Mouse (Mus musculus) kidney, embryonic 16.5 days (tissue): ENCODE data around the gene Cavin1. TPM values are rescaled to one million over a fixed set of nuclear protein-coding genes. Genes with fewer than 3 reads are reported as not detected.

ENCODE experiments used
- ATAC-seq: fragments of 200-750 bp; cut with Nextera tagmentation; 2 replicates; pipeline ENCODE4 v1.8.0; 2017; ENCODE audit warnings: moderate TSS enrichment; ENCODE audit not compliant: low FRiP score, low TSS enrichment
- H3K27ac ChIP-seq: fragments of 300-500 bp; sonication (generic); 2 replicates; pipeline ENCODE4 v1.5.1; 2014; ENCODE audit warnings: low read length
- H3K27me3 ChIP-seq: fragments of 300-500 bp; sonication (generic); 2 replicates; pipeline ENCODE4 v1.6.1; 2014; ENCODE audit warnings: low read length, control low read depth, mixed read lengths; ENCODE audit not compliant: insufficient read depth
- H3K36me3 ChIP-seq: fragments of 300-500 bp; sonication (generic); 2 replicates; pipeline ENCODE4 v1.6.1; 2014; ENCODE audit warnings: low read length, control low read depth, mixed read lengths; ENCODE audit not compliant: insufficient read depth
- H3K4me1 ChIP-seq: fragments of 300-500 bp; sonication (generic); 2 replicates; pipeline ENCODE4 v1.6.1; 2014; ENCODE audit warnings: low read length, control low read depth, mixed read lengths; ENCODE audit not compliant: insufficient read depth
- H3K4me2 ChIP-seq: fragments of 300-500 bp; sonication (generic); replicated peaks from 2 replicates; pipeline ENCODE4 v1.6.1; 2014; ENCODE audit warnings: low read depth, low read length
- H3K4me3 ChIP-seq: fragments of 300-500 bp; sonication (generic); 2 replicates; pipeline ENCODE4 v1.5.1; 2014; ENCODE audit warnings: mild to moderate bottlenecking, low read length
- H3K9ac ChIP-seq: fragments of 300-500 bp; sonication (generic); replicated peaks from 2 replicates; pipeline ENCODE4 v1.6.1; 2014; ENCODE audit warnings: low read length
- H3K9me3 ChIP-seq: fragments of 300-500 bp; sonication (generic); 2 replicates; pipeline ENCODE4 v1.6.1; 2016; ENCODE audit warnings: low read length, control low read depth
- WGBS: fragments of 180-500 bp; shearing (Covaris S2); extraction: QIAGEN DNeasy Blood & Tissue Kit; methylation state at CpG from one replicate; pipeline ENCODE4 v1.1.7; 2014; 5-methylcytosine and 5-hydroxymethylcytosine counted together
- polyA plus RNA-seq: library from polyadenylated mRNA; unstranded; fragments of >200 nt; fragmentation: Nextera tagmentation; extraction: Ambion mirVana; gene quantifications from 2 replicates; pipeline ENCODE4 v1.2.1, GENCODE M21; 2015

Cavin1 gene
- polyA plus RNA-seq, 1 experiment from 2014 or later, result 161 TPM

DNA sequence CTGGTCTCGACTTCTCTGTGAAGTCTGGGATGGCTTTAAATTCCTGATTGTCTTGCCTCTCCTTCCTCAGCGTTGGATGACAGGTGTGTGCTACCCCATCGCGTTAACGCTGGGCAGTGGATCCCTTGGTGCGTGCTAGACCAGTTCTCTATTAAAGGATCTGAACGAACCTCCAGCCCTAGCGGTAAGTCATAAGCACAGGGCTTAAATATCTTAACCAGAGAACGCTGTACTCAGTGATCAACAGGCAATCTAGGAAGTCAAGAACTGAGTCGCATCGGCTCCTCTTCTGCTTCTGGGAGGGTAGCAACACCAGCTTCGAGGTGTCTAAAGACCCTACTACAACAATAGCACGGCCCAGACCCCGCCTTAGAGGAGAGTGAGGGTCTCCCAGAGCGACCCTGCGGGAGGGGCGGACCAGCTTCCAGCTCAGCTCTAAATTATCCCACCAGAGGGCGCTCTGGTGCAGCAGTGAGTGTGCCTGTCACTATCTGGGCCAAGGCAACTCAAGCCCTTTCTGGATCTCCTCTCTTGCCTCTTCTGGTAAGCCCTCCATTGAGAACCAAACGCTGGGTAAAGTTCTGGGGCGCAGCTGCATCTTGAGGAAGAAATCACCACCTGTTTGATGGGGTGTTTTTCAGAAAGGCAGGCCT is 12.6 kb upstream of the Cavin1 start:
- Histone ChIP-seq H3K4me2 (peak overlapping the region; percentile 52), H3K4me1 (peaks cover 9% of the 10 kb centered on the region; the same call in 1 of the 2 replicates), H3K9ac (peak overlapping the region; percentile 46), H3K4me3 (peak overlapping the region; percentile 33), H3K27ac (no peak overlapping the region), H3K9me3 (no peaks in the 10 kb centered on the region), H3K36me3 (no peaks in the 10 kb centered on the region), H3K27me3 (peaks cover 8% of the 10 kb centered on the region)
- WGBS, result 3% methylated on average over 20 of the region's 20 CpGs
- ATAC-seq, result peak; percentile 82

DNA sequence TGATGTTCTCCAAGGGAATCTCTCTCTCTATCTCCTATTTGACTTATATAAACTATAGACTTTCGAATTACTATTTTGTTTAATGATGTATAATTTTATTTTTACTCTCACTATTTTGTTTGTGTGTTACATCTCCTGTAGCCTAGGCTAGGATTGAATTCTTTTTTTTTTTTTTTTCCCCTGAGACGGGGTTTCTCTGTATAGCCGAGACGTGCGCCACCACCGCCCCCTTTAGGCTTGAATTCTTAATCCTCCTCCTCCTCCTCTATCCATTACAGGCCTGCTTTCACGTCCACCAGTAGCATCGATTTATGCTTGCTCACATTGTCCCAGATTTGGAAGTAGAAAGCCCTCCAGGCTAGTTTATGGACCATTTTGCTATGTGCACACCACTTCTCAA is 11.4 kb upstream of the Cavin1 start:
- Histone ChIP-seq H3K4me3 (no peak overlapping the region), H3K9ac (no peak overlapping the region), H3K36me3 (no peaks in the 10 kb centered on the region), H3K4me1 (peaks cover 9% of the 10 kb centered on the region; the same call in 1 of the 2 replicates), H3K27ac (no peak overlapping the region), H3K9me3 (no peaks in the 10 kb centered on the region), H3K4me2 (no peak overlapping the region), H3K27me3 (peaks cover 8% of the 10 kb centered on the region)
- ATAC-seq, result no peak
- WGBS, result 27% methylated on average over 8 of the region's 8 CpGs

DNA sequence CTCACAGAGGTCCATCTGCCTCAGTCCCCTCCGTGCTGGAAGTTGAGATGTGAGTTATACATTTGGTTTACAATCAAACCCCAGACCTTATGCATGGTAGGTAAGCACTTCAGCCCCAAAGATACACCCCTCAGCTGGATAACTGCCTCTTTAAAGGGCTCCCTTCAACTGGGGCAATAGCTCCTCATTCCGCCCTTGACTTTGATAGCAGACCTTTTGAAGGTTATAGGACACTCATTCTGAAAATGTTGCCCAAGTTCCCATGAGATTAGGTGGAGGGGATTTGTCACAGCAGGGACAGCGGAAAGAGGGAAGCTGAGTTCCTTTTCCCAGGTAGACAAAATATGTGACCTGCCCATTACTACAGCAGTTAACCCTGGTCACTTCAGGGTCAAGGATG is 10.5 kb upstream of the Cavin1 start:
- no peak for ATAC-seq
- H3K4me2 ChIP-seq, result no peak overlapping the region
- H3K36me3 ChIP-seq, result no peaks in the 10 kb centered on the region
- no peaks in the 10 kb centered on the region for H3K9me3 ChIP-seq
- H3K4me1 ChIP-seq, result peaks cover 9% of the 10 kb centered on the region; the same call in 1 of the 2 replicates
- no peak overlapping the region for H3K9ac ChIP-seq
- 73% methylated on average over 3 of the region's 3 CpGs for WGBS
- H3K4me3 ChIP-seq, result no peak overlapping the region
- H3K27me3 ChIP-seq, result peaks cover 8% of the 10 kb centered on the region
- no peak overlapping the region for H3K27ac ChIP-seq

DNA sequence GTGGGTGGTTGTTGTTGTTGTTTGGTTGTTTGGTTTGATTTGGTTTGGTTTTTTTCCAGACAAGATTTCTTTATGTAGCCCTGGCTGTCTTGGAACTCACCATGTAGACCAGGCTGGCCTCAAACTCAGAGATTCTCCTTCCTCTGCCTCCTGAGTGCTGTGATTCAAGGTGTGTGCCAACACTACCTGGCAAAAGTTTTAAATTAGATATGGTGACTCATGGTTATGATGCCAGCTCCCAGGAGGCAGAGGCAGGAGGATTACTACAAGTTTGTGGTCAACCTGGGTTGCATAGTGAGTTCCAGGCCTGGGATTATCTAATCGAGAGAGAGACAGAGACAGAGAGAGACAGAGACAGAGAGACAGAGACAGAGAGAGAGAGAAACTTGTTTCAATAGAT is 9.8 kb upstream of the Cavin1 start:
- 95% methylated on average over 1 of the region's 1 CpGs for WGBS
- Histone ChIP-seq H3K9ac (no peak overlapping the region), H3K4me2 (no peak overlapping the region), H3K4me1 (peaks cover 9% of the 10 kb centered on the region; the same call in 1 of the 2 replicates), H3K9me3 (no peaks in the 10 kb centered on the region), H3K4me3 (no peak overlapping the region), H3K27me3 (peaks cover 8% of the 10 kb centered on the region), H3K36me3 (no peaks in the 10 kb centered on the region), H3K27ac (peak overlapping the region; percentile 34)
- no peak for ATAC-seq

DNA sequence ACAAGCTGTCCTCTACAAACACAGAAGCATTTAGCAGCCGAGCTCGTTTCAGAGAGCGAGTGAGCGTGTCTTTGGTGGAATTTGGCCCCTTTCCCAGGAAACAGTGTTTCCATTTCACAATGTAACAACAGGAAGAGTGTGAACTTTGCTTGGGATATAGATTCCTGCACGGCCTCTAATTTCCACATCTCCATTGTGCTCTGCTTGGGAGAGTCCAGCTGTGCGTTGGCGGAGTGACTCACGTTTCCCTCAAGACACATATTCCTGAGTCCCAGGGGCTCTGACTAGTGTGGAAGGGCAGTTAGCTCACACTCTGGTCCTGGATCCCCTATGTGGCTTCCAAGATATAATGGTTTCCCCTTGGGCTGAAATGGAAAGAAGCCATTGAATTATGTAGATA is 9.2 kb upstream of the Cavin1 start:
- Histone ChIP-seq H3K4me3 (no peak overlapping the region), H3K4me1 (peaks cover 9% of the 10 kb centered on the region; the same call in 1 of the 2 replicates), H3K27ac (peak overlapping the region; percentile 34), H3K4me2 (no peak overlapping the region), H3K9ac (no peak overlapping the region), H3K9me3 (no peaks in the 10 kb centered on the region), H3K36me3 (no peaks in the 10 kb centered on the region), H3K27me3 (peaks cover 8% of the 10 kb centered on the region)
- WGBS, result 28% methylated on average over 8 of the region's 8 CpGs
- 0 out of 2 replicates have a peak, but pooled peaks have one; percentile 39 for ATAC-seq

DNA sequence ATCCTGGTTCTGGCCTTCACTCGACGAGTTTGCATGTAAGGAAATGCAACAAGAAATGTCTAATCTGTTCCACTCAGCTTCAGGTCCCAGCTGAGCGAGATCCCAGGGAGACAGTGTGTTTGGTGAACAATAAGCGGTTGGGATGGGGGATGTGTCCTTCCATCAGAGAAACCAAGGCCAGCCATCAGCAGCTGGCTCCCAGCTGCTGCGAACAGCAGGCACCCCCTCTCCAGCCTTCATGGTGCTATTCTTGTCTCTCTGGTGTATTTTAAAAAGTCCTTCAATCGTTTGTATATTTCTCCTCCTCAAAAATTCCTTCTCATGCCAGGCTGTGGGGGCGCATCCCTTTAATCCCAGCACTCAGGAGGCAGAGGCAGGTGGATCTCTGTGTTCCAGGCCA is 4.6 kb upstream of the Cavin1 start:
- H3K4me2 ChIP-seq, result no peak overlapping the region
- no peak overlapping the region for H3K27ac ChIP-seq
- no peaks in the 10 kb centered on the region for H3K9me3 ChIP-seq
- H3K9ac ChIP-seq, result no peak overlapping the region
- no peak for ATAC-seq
- H3K27me3 ChIP-seq, result peaks cover 16% of the 10 kb centered on the region
- no peaks in the 10 kb centered on the region for H3K36me3 ChIP-seq
- WGBS, result 69% methylated on average over 7 of the region's 7 CpGs
- no peak overlapping the region for H3K4me3 ChIP-seq
- H3K4me1 ChIP-seq, result peaks cover 12% of the 10 kb centered on the region; the same call in 1 of the 2 replicates

DNA sequence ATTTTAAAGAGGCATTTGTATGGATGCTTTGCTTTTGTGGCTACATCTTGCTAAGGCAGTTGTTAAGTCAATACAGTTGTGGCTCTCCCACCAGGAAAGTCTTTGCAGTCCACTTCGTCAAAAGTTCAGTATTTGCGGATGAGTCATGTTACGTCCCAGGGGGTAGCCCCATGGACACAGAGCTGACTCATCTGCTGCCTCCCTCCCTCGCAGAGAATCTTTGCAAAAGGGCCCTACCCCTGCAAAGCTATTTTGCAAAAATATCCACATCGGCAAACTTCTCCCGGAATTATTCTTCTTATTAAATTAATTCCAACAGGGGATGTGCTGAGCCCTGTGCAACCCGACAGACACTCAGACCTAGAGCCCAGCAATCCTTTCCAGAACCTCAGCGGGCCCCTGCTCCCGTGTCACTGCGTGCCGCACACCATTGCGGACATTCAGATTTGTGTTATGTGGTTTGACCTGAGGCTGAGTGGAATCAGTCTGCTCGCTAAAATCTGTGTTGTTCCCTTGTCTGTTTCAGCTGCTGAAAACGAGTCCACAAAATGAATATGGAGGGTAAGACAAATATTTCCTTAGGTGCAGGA is 3.8 kb upstream of the Cavin1 start:
- Histone ChIP-seq H3K4me2 (no peak overlapping the region), H3K4me3 (no peak overlapping the region), H3K36me3 (no peaks in the 10 kb centered on the region), H3K4me1 (peaks cover 12% of the 10 kb centered on the region), H3K9ac (no peak overlapping the region), H3K9me3 (no peaks in the 10 kb centered on the region), H3K27me3 (peaks cover 16% of the 10 kb centered on the region), H3K27ac (no peak overlapping the region)
- 65% methylated on average over 14 of the region's 14 CpGs for WGBS
- ATAC-seq, result no peak

- Histone ChIP-seq H3K27me3 (peaks cover 27% of the 10 kb centered on the region), H3K36me3 (no peaks in the 10 kb centered on the region), H3K4me3 (no peak overlapping the region), H3K27ac (no peak overlapping the region), H3K9ac (no peak overlapping the region), H3K4me2 (no peak overlapping the region), H3K9me3 (no peaks in the 10 kb centered on the region), H3K4me1 (peaks cover 16% of the 10 kb centered on the region)
- WGBS, result 95% methylated on average over 7 of the region's 7 CpGs
- no peak for ATAC-seq
Measured at GRCm38 (mm10) chr11:100973245-100973644, 2.6 kb upstream of the Cavin1 start.

DNA sequence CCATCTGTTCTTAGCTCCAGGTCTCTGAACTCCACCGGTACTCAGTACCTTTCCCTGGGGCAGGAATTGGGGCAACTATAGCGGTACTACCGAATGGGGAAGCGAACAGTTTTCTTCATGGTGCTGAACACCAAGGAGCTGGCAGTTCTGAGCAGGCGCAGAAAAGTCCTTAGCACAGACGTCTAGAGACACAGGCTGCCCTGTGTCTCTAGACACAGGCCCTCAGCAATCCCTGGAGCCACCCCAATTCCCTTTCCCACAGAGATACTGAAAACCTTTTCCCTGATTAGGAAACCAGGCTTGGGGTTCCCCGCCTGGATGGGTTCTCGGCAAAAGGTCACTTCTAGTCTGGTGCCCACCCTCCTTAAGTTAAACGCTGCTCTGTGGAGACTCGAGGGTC is 768 bp upstream of the Cavin1 start:
- 62% methylated on average over 10 of the region's 10 CpGs for WGBS
- H3K4me1 ChIP-seq, result peaks cover 25% of the 10 kb centered on the region
- ATAC-seq, result no peak
- H3K27me3 ChIP-seq, result peaks cover 31% of the 10 kb centered on the region
- H3K36me3 ChIP-seq, result no peaks in the 10 kb centered on the region
- H3K4me2 ChIP-seq, result no peak overlapping the region; the same call in 1 of the 2 replicates
- no peaks in the 10 kb centered on the region for H3K9me3 ChIP-seq
- peak overlapping the region; percentile 62; the same call in 1 of the 2 replicates for H3K4me3 ChIP-seq
- H3K27ac ChIP-seq, result no peak overlapping the region
- H3K9ac ChIP-seq, result no peak overlapping the region
